Mouse (Mus musculus): Measurements from ENCODE around the gene Eef1g.
"Not testable (repeated sequence)": the region's sequence is repeated elsewhere in the genome, so short reads cannot be mapped to it uniquely, and the experiment has no call there.

Eef1g gene

GRCm38 (mm10) chr19:8946929-8947328, 19.9 kb upstream of the Eef1g start:
- no peak for DNase-seq

DNA sequence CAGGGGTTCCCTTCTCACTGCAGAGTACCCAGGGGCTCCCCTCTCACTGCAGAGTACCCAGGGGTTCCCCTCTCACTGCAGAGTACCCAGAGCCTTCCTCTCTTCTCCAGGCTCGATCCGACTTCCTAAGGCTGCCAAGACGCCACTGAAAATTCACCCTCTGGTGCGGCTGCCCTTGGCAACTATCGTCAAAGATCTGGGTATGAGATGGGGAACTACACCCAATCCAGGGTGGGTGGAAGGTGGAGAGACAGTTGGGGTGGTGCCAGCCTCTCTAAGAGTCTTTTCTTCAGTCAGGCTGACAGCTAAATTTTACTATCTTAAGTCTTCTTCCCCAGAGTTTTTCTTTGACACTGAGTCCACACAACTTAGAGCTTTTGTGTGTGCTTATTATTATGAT, 16.7 kb upstream of the Eef1g start:
- no peak for DNase-seq

DNA sequence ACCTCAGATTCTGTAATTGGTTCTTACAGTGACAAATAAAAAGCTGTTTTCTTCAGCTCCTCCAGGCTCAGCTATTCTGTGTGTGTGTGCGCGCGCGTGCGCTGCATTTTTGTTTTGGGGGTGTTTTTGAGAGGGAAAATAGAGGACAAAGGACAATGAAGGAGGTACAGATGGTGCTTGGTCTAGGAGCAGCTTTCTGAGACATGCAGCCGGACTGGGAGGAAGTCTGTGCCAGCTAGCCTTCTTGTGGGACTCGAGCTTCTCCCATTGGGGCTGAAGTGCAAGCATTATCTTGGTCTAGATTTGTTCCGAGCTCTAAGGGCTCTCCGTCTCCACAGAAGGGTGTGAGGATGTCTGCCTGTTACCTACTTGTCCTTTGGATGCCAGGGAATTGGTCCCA, 14.6 kb upstream of the Eef1g start:
- DNase-seq: no peak

GRCm38 (mm10) chr19:8953135-8954039, 13.5 kb upstream of the Eef1g start, which contains the start of gene Tut1:
Gene Tut1, plus strand, starts transcription at chr19:8953847.
- peak; percentile 95 for DNase-seq

GRCm38 (mm10) chr19:8954171-8954570, 12.7 kb upstream of the Eef1g start:
- no peak for DNase-seq

DNA sequence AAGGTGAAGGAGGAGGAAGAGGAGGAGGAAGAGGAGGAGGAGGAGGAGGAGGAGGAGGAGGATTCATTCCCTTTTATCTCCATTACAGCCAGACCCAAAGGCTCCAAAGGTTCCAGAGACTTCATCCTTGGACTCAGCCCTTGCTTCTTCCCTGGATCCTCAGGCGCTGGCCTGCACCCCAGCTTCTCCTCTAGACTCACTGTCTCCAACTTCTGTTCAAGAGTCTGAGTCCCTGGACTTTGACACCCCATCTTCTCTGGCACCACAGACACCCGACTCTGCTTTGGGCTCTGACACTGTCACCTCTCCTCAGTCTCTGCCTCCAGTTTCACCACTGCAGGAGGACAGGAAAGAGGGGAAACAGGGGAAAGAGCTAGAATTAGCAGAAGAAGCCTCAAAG, 4.6 kb upstream of the Eef1g start:
- no peak for DNase-seq

- no peak for DNase-seq
Measured at GRCm38 (mm10) chr19:8965075-8965474, 1.8 kb upstream of the Eef1g start.

DNA sequence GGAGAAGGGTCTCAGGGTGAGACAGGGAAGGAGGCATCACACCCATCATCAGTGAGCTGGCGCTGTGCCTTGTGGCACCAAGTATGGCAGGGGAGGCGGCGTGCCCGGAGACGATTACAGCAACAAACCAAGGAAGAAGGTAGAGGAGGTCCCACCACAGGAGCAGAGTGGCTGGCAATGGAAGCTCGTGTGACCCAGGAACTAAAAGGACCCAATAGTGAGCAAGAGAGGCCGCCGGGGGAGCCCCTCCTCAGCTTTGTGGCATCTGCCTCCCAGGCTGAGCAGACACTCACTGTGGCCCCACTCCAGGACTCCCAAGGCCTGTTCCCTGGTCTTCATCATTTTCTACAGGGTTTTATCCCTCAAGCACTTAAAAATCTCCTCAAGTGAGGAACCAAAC, 1.1 kb upstream of the Eef1g start:
- peak; percentile 31 for DNase-seq

GRCm38 (mm10) chr19:8966198-8966589, 647 bp upstream of the Eef1g start:
- DNase-seq: peak; percentile 34

DNA sequence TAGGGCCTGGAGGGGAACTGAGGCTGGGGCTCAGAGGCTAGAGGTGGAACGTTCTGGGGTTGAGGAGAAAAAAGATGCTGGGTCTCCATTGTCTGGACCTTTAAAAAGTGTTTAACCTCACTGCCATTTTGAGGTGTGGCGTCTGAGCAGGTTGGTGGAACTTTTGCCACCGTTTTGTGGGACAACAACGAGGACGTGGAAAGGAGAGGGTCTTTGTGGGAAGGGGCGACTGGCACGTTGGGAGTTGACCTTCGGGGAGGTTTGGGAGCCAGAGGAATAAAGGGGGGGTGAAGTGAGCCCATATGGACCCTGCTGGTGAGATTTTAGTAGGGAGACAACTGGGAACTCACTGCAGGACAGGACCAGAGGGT, 517 bp downstream of the Eef1g start:
- no peak for DNase-seq

DNA sequence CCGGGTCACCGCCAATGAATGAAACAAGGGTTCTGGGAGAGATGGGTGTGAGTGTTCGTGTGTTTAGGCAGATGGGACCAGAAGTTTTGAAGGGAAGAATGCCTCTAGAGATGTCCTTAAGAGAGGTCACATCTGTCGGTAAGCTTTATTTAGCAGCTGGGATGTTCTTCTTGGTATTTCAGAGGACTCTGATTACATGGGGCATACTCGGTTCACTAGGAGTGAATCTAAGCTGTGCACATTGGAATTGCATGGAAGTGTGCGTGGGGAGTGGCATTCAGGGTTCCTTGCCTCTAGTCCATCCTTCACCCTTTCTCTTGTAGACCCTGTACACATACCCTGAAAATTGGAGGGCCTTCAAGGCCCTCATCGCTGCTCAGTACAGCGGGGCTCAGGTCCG, 1.1 kb downstream of the Eef1g start:
- no peak for DNase-seq

- not testable (repeated sequence) for DNase-seq
Measured at GRCm38 (mm10) chr19:8972491-8972890, 5.7 kb downstream of the Eef1g start.

DNA sequence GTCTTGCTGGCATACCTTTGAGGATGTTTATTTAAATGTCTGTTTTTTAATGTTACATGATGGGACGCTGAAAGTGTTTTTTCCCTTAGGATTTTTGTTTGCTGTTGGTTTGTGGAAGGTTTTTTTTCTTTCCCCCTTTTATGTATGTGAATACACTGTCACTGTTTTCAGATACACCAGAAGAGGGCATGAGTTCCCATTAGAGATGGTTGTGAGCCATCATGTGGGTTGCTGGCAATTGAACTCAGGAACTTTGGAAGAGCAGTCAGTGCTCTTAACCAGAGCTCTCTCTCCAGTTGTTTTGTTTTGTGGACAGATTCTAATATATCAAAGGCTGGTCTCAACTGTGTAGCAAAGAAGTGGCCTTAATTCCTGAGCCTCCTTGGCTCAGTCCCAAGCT, 7.8 kb downstream of the Eef1g start:
- no peak for DNase-seq

DNA sequence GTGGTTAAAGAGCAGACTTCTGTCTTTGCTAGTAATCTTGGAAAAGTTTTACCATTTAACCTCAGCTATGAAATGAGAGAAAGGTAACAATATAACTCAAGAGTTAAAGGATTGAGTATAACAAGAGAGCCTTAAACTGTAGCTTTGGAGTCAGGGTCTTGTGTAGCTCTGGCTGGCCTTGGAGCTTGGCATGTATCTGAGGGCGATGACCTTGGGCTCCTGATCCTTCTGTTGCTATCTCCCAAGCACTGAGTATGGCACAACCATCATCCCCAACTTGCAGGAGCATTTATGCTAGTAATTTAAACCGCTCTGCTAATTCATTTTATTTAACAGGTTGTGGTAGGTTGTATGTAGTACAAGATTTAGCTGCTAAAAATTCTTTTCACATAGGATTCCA, 8.7 kb downstream of the Eef1g start:
- no peak for DNase-seq

DNA sequence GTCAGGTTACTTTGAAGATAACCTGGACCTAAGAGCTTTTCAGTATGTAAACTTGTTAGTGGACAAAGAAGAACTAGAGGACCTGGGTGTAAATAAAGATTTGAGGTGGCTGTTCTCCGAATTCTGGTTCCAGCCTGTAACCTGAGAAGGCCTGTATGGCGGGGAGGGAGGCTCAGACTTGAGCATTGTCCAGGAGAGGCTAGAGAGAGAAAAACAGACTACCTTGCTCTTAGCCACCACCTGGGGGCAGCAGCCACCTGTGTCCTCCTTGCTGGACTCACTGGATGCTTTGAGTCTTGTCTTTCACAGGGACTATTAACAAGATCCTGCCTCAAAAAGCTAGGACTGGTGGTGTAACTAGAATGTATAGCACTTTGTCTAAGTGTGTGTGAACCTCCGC, 9.7 kb downstream of the Eef1g start:
- peak; percentile 63 for DNase-seq

- DNase-seq: no peak
Measured at GRCm38 (mm10) chr19:8980771-8981170, 13.9 kb downstream of the Eef1g start.

DNA sequence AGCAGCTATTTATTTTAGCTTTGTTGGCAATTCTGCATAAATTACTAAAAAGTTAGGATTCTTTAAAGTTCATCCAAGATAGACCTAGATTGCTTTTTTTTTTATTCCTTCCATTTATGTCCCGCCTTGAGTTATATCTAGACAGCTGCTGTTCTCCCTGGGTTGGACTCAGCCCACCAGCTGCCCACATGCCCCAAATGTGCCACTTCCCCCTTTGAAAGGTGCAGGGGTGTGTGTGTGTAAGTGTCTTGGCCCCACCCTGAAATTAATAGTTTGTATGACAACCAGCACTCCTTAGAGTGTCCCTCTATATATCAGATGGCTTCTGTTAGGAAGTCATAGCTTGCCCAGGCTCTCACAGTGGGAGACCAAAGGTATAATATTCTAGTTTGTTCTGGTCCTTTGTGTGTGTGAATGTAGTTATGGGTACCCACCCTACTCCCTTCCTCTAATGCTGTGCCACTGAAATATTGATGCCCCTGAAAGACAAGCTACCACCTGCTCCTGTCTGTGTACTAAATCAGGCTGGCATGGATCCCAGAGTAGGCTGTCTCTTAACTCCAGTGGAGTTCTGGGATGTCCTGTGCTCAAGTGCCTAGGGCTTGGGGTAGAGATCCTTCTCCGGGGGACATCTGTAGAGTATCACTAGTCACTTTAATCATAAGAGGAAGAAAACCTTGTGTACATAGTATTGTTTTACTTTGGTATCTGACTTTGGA, 14.8 kb downstream of the Eef1g start:
- DNase-seq: no peak

DNA sequence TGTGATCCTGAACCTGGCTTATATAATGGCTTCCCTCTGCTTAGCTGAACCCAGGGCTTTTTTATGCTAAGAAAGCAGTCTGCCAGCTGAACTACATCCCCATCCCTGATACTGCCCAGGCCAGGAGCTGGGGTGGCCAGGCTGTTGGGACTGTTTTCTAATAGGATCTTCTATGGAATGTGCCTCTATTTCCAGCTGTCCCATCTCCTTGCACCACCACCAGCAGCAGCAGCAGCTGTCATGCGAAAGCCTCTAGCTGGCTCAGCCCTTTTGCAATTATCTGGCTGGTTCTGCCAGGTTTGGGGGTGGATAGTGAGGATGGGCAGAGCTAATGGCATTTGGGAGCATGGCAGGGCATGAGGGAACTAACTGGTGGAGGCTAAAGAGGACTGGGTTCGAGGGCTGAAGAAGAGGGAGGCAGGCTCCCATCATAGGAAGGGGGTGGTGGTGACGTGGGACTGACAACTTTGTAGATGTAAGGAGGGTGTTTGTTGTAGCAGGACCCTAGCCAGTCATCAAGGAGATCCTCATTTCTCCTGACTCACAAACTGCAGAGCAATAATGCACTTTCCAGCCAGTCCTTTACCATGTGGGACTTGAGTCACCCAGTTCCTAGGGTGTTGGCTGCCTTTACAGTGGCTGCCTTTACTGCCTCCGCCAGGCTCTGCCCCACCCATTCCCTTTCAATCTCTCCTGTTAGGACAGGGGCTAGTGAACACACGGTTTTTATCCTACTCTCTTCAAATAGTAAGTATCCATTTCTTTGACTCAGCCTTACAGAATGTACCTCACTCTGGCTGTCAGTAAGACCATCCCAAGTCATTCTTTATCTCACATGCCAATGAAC, 15.7 kb downstream of the Eef1g start:
- DNase-seq: no peak

DNA sequence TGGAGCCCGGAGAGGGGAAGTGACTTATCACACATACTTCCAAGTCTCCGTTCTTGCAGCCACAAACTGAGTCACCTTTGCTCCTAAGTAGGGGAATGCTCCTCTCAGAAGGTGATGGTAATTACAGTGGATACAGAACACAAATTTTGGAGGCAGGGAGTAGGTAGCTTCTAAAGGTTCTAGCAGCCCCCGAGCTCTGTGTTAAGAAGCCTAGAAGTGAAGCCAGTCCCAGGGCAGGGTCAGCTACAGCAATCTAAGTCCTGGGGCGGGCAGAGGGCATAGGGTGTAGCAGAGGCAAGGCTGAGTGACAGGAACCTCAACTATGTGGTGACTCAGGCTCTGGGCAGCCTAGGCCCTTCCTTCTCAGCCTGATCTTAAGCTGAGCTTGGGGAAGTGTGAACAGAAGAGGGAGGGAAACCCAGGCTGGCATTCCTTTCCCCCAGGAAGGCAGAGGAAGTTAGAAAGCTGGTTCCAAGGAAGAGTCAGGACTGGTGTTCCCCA, 16.4 kb downstream of the Eef1g start:
- DNase-seq: no peak

GRCm38 (mm10) chr19:8984255-8984868, 17.5 kb downstream of the Eef1g start:
- peak; percentile 71 for DNase-seq

DNA sequence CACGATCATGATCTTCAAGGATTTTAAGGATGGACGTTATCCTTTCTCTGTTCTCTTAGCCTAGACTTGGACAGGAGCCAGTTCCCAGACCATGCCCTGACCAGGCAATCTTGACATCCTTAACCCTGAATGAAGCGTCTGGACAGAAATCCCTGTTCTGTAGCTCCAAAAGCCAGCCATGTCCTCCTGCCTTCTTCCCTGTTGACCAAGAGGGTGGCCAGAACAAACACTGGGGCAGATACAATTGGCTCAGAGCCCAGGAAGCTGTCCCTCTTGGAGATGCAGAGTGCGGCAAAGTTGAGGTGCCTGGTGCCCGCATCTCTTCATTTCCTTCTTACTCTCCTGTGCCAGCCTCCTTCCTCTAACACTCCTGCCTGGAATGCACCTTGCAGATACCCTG, 19.1 kb downstream of the Eef1g start:
- DNase-seq: no peak

DNA sequence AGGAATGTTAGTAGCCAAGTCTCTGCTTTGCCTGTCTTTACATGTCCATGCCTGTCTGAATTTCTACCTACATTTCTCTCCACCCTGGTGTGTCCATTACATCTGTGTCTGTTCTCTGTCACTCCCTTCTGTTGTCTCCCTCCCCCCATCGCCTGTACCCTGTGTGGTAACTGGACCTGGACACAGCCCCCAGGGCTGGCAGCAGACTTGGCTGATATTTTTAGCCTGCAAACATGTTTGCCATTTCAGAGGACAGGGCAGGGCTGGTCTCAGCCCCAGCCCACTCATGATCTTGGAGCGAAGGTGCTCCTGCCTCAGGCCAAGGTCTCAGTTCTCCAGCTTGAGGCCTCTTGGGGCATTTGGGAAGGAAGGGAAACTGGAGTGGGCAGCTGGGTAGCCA, 21.0 kb downstream of the Eef1g start:
- no peak for DNase-seq
